Mouse (Mus musculus) kidney, adult 2 months (tissue): ENCODE results near the gene Cep89. TPM values are rescaled to one million over a fixed set of nuclear protein-coding genes. Genes with fewer than 3 reads are reported as not detected.
A peak's percentile ranks its signal among the peaks of the same experiment; 100 is the strongest.

Source experiments
- DNase-seq: peaks from one replicate; pipeline ENCODE4 v3.0.0; 2021
- H3K27ac ChIP-seq: fragments of 200-500 bp; 2 replicates; pipeline ENCODE4 v1.5.1; 2012; ENCODE audit warnings: low read depth, low read length, control low read depth, inconsistent platforms; ENCODE audit not compliant: insufficient read depth
- H3K27me3 ChIP-seq: fragments of 200-500 bp; replicated peaks from 2 replicates; pipeline ENCODE4 v1.6.1; 2012; ENCODE audit warnings: mild to moderate bottlenecking, moderate library complexity, low read length, inconsistent platforms; ENCODE audit not compliant: control insufficient read depth, insufficient read depth
- H3K36me3 ChIP-seq: fragments of 200-500 bp; 2 replicates; pipeline ENCODE4 v1.6.1; 2012; ENCODE audit warnings: mild to moderate bottlenecking, moderate library complexity, low read length, inconsistent platforms; ENCODE audit not compliant: control insufficient read depth, insufficient read depth
- H3K4me1 ChIP-seq: fragments of 200-500 bp; 2 replicates; pipeline ENCODE4 v1.6.1; 2011; ENCODE audit warnings: low read length; ENCODE audit not compliant: control insufficient read depth, insufficient read depth
- H3K4me3 ChIP-seq: fragments of 200-500 bp; 2 replicates; pipeline ENCODE4 v1.5.1; 2011; ENCODE audit warnings: mild to moderate bottlenecking, low read depth, low read length, control low read depth; ENCODE audit not compliant: insufficient read depth
- CTCF ChIP-seq: fragments of 200-500 bp; conservative IDR thresholded peaks from 2 replicates; pipeline ENCODE4 v1.5.1; 2011; ENCODE audit warnings: low read depth, mild to moderate bottlenecking, control low read depth, low read length, moderate library complexity, mixed read lengths; ENCODE audit not compliant: insufficient read depth, insufficient read length
- POLR2A ChIP-seq: fragments of 200-500 bp; IDR thresholded peaks from one replicate; pipeline ENCODE4 v1.6.1; 2011; ENCODE audit warnings: low read depth, low read length, control low read depth
- WGBS: fragments of 180-500 bp; shearing (Covaris S2); methylation state at CpG from one replicate; pipeline ENCODE4 v1.1.7; 2018; 5-methylcytosine and 5-hydroxymethylcytosine counted together
- polyA plus RNA-seq: library from polyadenylated mRNA; depleted of rRNA; stranded (reverse); fragments of >200 nt; gene quantifications from 2 replicates; pipeline ENCODE4 v1.2.3, GENCODE M21; 2012

Cep89 gene
- polyA plus RNA-seq, 1 experiment, result 29.5 TPM

DNA sequence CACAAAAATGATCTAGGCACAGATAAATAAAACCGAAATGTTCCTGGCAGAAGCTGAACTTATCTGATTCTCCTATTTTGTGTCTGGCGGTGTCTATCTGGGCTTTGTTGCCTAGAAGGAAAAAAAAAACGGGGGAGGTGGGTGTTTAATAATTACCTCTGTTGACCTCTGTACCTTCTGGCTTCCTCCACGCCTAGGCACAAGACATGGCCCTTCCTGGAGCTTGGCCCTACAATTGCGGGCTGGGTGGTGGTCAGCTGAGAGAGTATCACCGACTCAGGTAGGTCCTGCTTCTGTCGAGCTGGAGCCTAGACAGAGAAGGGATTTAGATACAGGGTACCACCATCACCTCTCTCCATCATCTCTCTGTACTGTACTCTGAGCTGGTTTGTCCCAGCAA, 52.0 kb downstream of the Cep89 start:
- DNase-seq, result peak; percentile 86
- Histone ChIP-seq H3K27me3 (no peaks in the 10 kb centered on the region), H3K36me3 (no peaks in the 10 kb centered on the region), H3K4me3 (peak overlapping the region; percentile 41), H3K4me1 (peaks cover 12% of the 10 kb centered on the region; the same call in 1 of the 2 replicates), H3K27ac (peak overlapping the region; percentile 61)
- TF ChIP-seq POLR2A, result peak; percentile 80
- TF ChIP-seq CTCF, result no peak
- 38% methylated on average over 7 of the region's 7 CpGs for WGBS

DNA sequence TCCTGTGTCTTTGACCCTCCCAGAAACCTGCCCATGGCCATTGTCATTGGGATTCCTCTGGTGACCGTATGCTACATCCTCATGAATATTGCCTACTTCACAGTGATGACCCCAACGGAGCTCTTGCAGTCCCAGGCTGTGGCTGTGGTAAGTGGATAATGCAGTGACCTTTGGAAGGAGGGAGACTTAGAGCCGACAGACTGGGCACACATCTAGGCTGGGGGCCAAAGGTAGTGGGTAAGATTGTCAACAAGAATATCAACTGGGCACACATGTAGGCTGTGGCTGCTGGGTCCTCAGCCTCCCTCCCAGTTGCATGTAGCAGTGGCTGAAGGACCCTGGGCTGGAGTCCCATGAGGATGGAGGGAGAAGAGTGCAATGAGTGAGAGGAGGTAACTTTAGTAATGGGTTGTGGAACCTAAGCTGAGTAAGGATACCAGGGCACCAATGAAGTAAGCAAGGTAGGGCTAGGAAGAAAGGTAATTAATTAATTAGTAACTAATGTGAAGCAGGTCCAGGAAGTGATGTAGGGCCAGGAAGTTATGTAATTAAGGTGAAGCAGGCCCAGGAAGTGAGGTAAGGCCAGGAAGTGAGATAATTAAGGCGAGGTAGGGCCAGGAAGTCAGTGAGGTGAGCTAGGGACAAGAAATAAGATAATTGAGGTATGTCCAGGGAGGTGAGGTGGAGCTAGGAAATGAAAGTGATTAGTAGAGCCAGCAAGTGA, 59.4 kb downstream of the Cep89 start:
- 57% methylated on average over 4 of the region's 4 CpGs for WGBS
- TF ChIP-seq POLR2A, result no peak
- no peak for TF ChIP-seq CTCF

DNA sequence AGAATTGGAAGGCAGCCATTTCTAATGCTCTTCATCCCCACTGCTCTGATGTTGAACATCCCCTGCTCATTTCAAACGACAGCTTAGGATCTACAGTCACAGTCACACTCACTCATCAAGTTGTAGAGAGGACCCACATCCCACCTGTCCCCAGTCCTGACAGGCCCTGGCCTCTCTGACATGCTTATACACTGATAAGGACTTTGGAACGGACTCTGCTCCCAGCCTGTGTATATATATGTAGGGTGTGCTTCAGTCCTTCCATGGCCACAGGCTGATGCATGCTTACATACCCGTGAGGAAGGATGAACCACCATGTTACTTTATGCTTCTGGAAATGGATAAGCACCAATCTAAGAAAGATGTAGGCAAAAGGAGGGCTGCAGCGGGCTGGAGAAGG, 64.1 kb downstream of the Cep89 start:
- H3K4me1 ChIP-seq, result no peaks in the 10 kb centered on the region
- 86% methylated on average over 4 of the region's 4 CpGs for WGBS
- no peak overlapping the region for H3K27ac ChIP-seq
- H3K36me3 ChIP-seq, result no peaks in the 10 kb centered on the region; the same call in 1 of the 2 replicates
- no peak for DNase-seq
- H3K4me3 ChIP-seq, result no peak overlapping the region
- H3K27me3 ChIP-seq, result no peaks in the 10 kb centered on the region
- TF ChIP-seq CTCF, result no peak
- no peak for TF ChIP-seq POLR2A

More for the DNA sequence above, 59.4 kb downstream of the Cep89 start:
- DNase-seq, result peak; percentile 69
- Histone ChIP-seq H3K4me1 (peaks cover 6% of the 10 kb centered on the region; the same call in 1 of the 2 replicates), H3K4me3 (no peak overlapping the region), H3K36me3 (no peaks in the 10 kb centered on the region; the same call in 1 of the 2 replicates), H3K27me3 (no peaks in the 10 kb centered on the region), H3K27ac (no peak overlapping the region)

GRCm38 (mm10) chr7:35465027-35465426, 68.2 kb downstream of the Cep89 start:
- no peaks in the 10 kb centered on the region for H3K4me1 ChIP-seq
- H3K4me3 ChIP-seq, result no peak overlapping the region
- H3K36me3 ChIP-seq, result no peaks in the 10 kb centered on the region
- no peaks in the 10 kb centered on the region for H3K27me3 ChIP-seq
- no peak for TF ChIP-seq CTCF
- TF ChIP-seq POLR2A, result no peak
- DNase-seq, result no peak
- 91% methylated on average over 5 of the region's 5 CpGs for WGBS
- no peak overlapping the region for H3K27ac ChIP-seq

- Histone ChIP-seq H3K27me3 (no peaks in the 10 kb centered on the region), H3K27ac (no peak overlapping the region), H3K36me3 (no peaks in the 10 kb centered on the region), H3K4me1 (no peaks in the 10 kb centered on the region), H3K4me3 (no peak overlapping the region)
- DNase-seq, result no peak
- 83% methylated on average over 2 of the region's 2 CpGs for WGBS
- TF ChIP-seq POLR2A (no peak), CTCF (no peak)
These were observed 71.0 kb downstream of the Cep89 start for GRCm38 (mm10) chr7:35467856-35468255.

DNA sequence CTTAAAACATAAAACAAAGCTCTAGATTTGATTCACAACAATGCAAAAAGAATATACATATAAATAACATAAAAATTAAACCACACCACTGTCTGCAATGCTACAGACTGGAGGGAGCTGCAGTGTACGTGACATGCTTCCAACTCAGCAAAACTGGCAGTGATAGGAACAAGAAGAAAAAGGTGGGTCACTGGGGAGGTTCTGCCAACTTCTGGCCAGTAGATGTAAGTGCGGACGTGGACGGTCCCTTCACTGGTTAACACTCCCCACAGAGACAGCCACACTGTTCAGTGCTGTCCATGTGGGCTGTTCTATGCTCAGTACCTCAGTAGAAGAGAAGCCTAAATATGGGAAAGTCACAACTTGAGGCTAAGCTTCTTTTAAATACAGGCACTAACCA, 74.0 kb downstream of the Cep89 start:
- 34% methylated on average over 4 of the region's 4 CpGs for WGBS
- Histone ChIP-seq H3K36me3 (no peaks in the 10 kb centered on the region), H3K27me3 (no peaks in the 10 kb centered on the region), H3K4me1 (no peaks in the 10 kb centered on the region), H3K4me3 (no peak overlapping the region), H3K27ac (no peak overlapping the region)
- TF ChIP-seq CTCF, result no peak; the same call in 1 of the 2 replicates
- no peak for TF ChIP-seq POLR2A
- no peak for DNase-seq

DNA sequence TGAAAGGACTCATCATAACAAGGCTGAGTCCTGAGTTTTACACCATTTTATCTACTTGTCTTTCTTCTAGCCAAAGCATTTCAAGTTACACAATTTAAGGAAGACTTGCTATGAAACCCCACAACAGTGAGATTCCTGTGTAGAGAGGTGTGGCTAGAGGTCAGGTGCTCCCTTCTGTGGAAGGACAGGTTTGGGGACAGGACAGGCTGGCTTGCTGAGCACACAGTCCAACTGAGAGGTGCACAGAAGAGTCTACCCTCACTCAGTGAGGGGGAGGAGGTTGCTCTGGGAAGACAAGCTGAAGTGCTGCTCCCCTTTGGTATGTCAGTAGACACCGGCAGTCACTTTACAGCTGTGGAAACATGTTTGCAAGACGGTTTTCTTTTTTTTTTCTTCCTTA, 79.6 kb downstream of the Cep89 start:
- no peaks in the 10 kb centered on the region for H3K36me3 ChIP-seq
- no peak overlapping the region for H3K27ac ChIP-seq
- H3K4me1 ChIP-seq, result no peaks in the 10 kb centered on the region
- H3K27me3 ChIP-seq, result no peaks in the 10 kb centered on the region
- TF ChIP-seq POLR2A (no peak), CTCF (no peak)
- H3K4me3 ChIP-seq, result no peak overlapping the region
- 86% methylated on average over 2 of the region's 2 CpGs for WGBS
- DNase-seq, result no peak

- Histone ChIP-seq H3K27me3 (no peaks in the 10 kb centered on the region), H3K27ac (no peak overlapping the region), H3K4me3 (no peak overlapping the region), H3K36me3 (no peaks in the 10 kb centered on the region), H3K4me1 (no peaks in the 10 kb centered on the region)
- TF ChIP-seq CTCF (no peak), POLR2A (no peak)
- no peak for DNase-seq
- 87% methylated on average over 2 of the region's 2 CpGs for WGBS
These were observed 88.3 kb downstream of the Cep89 start for GRCm38 (mm10) chr7:35485126-35485525.
